ENCODE assay signal across 11 mouse cellular contexts in genomic region chr8:10921439-10922191, GRCm38 (mm10).
DNase-seq lines count a peak whose midpoint lies in the region; ATAC-seq lines count a peak whose summit lies in the region.
"Had no signal": no experiment of that assay in that cellular context is flagged by ENCODE, and none has a peak within 500 bp of the region (broad histone marks: within the 10 kb centered on the region; RNA-seq: fewer than 3 reads in every experiment).

No protein-coding gene starts in this region.

- no peak for DNase-seq in liver, embryonic 11.5 days (ENCODE audit: low spot score)
- DNase-seq in liver: no peak
- DNase-seq in embryonic facial prominence, embryonic 10.5 days (ENCODE audit: low spot score): peak; percentile 55
- DNase-seq in frontal cortex, postnatal 14 days (ENCODE audit: low spot score in 2 of 2): no peak
- DNase-seq in cerebellum, adult 18-20 months: no peak
- DNase-seq in layer of hippocampus, adult 9-10 months (ENCODE audit: low spot score): no peak
- DNase-seq: cerebellum, postnatal 36 days; kidney, adult 8-10 months had no signal

- H3K36me3 ChIP-seq in liver, embryonic 11.5 days (ENCODE audit: control insufficient read depth, insufficient read depth, low read length): no peaks in the 10 kb centered on the region
- H3K36me3 ChIP-seq in embryonic facial prominence, embryonic 10.5 days (replicated peaks): no peaks in the 10 kb centered on the region
- H3K36me3 ChIP-seq in hindbrain, embryonic 16.5 days (ENCODE audit: control insufficient read depth, insufficient read depth, low read length): no peaks in the 10 kb centered on the region
- H3K36me3 ChIP-seq in neural tube, embryonic 13.5 days: no peaks in the 10 kb centered on the region

- ATAC-seq in liver, embryonic 11.5 days (replicated peaks; ENCODE audit: low FRiP score): no peak
- ATAC-seq in hindbrain, embryonic 16.5 days: peak; percentile 29; the same call in 1 of the 2 replicates
- ATAC-seq in neural tube, embryonic 13.5 days (ENCODE audit: low read depth): no peak

- no peaks in the 10 kb centered on the region for H3K9me3 ChIP-seq in liver, embryonic 11.5 days (ENCODE audit: control insufficient read depth, low read length)
- H3K9me3 ChIP-seq in embryonic facial prominence, embryonic 10.5 days: no peaks in the 10 kb centered on the region
- H3K9me3 ChIP-seq in hindbrain, embryonic 16.5 days (ENCODE audit: control insufficient read depth, low read length): no peaks in the 10 kb centered on the region
- H3K9me3 ChIP-seq in neural tube, embryonic 13.5 days: no peaks in the 10 kb centered on the region

- H3K27ac ChIP-seq in liver, embryonic 11.5 days (ENCODE audit: low read depth, low read length): peak overlapping the region; percentile 57; the same call in 1 of the 2 replicates
- peak overlapping the region; percentile 93 for H3K27ac ChIP-seq in embryonic facial prominence, embryonic 10.5 days (replicated peaks)
- peak overlapping the region; percentile 59; the same call in 1 of the 2 replicates for H3K27ac ChIP-seq in hindbrain, embryonic 16.5 days (ENCODE audit: low read depth, low read length)
- H3K27ac ChIP-seq in neural tube, embryonic 13.5 days (replicated peaks): 0 out of 2 replicates have a peak overlapping the region, but pooled peaks have one; percentile 3
- H3K27ac ChIP-seq: macrophage had no signal

- H3K4me1 ChIP-seq in liver, embryonic 11.5 days (replicated peaks; ENCODE audit: control insufficient read depth, insufficient read depth, low read length): peaks cover 37% of the 10 kb centered on the region
- H3K4me1 ChIP-seq in embryonic facial prominence, embryonic 10.5 days: peaks cover 78% of the 10 kb centered on the region
- H3K4me1 ChIP-seq in hindbrain, embryonic 16.5 days (ENCODE audit: control insufficient read depth, insufficient read depth, low read depth, low read length): peaks cover 41% of the 10 kb centered on the region
- peaks cover 59% of the 10 kb centered on the region for H3K4me1 ChIP-seq in neural tube, embryonic 13.5 days (replicated peaks)

- 69% methylated on average over 11 of the region's 11 CpGs for WGBS in liver, embryonic 11.5 days
- 33% methylated on average over 11 of the region's 11 CpGs for WGBS in embryonic facial prominence, embryonic 10.5 days
- 23% methylated on average over 11 of the region's 11 CpGs for WGBS in hindbrain, embryonic 16.5 days
- WGBS in neural tube, embryonic 13.5 days: 13% methylated on average over 11 of the region's 11 CpGs

- H3K4me3 ChIP-seq in liver, embryonic 11.5 days (ENCODE audit: low read depth, low read length): no peak overlapping the region
- no peak overlapping the region for H3K4me3 ChIP-seq in embryonic facial prominence, embryonic 10.5 days
- H3K4me3 ChIP-seq in hindbrain, embryonic 16.5 days (ENCODE audit: low read length): no peak overlapping the region
- H3K4me3 ChIP-seq in neural tube, embryonic 13.5 days: no peak overlapping the region

- no peak overlapping the region for H3K4me2 ChIP-seq in liver, embryonic 11.5 days
- H3K4me2 ChIP-seq in hindbrain, embryonic 16.5 days (ENCODE audit: low read length): no peak overlapping the region
- no peak overlapping the region for H3K4me2 ChIP-seq in neural tube, embryonic 13.5 days

- H3K9ac ChIP-seq in liver, embryonic 11.5 days (ENCODE audit: low read depth, low read length): no peak overlapping the region
- no peak overlapping the region; the same call in 1 of the 2 replicates for H3K9ac ChIP-seq in hindbrain, embryonic 16.5 days (ENCODE audit: low read depth, low read length)
- no peak overlapping the region for H3K9ac ChIP-seq in neural tube, embryonic 13.5 days

- peaks cover 8% of the 10 kb centered on the region; the same call in 1 of the 2 replicates for H3K27me3 ChIP-seq in liver, embryonic 11.5 days (replicated peaks; ENCODE audit: control insufficient read depth, insufficient read depth, low read length)
- H3K27me3 ChIP-seq in embryonic facial prominence, embryonic 10.5 days (replicated peaks; ENCODE audit: low read depth, poor library complexity, severe bottlenecking): peaks cover 20% of the 10 kb centered on the region; the same call in 1 of the 2 replicates
- H3K27me3 ChIP-seq in hindbrain, embryonic 16.5 days (replicated peaks; ENCODE audit: control insufficient read depth, insufficient read depth, low read length): no peaks in the 10 kb centered on the region; the same call in 1 of the 2 replicates
- H3K27me3 ChIP-seq in neural tube, embryonic 13.5 days: peaks cover 19% of the 10 kb centered on the region

Comparison
In these comparisons a context has a peak if more than half of its experiments do, and no peak if none do; other contexts are left out.
1. H3K27ac ChIP-seq: peak in every context shown above with its lines; median percentile 93 in embryonic facial prominence, embryonic 10.5 days; 59 in hindbrain, embryonic 16.5 days; 57 in liver, embryonic 11.5 days; 3 in neural tube, embryonic 13.5 days.